Mouse (Mus musculus) liver, embryonic 13.5 days (tissue): ENCODE results near the gene Tbx5. TPM values are rescaled to one million over a fixed set of nuclear protein-coding genes. Genes with fewer than 3 reads are reported as not detected.

ENCODE experiments used
- ATAC-seq: fragments of 200-750 bp; cut with Nextera tagmentation; 2 replicates; pipeline ENCODE4 v1.8.0; 2017; ENCODE audit warnings: low read depth, mild to moderate bottlenecking, moderate number of reproducible peaks, moderate library complexity
- DNase-seq: peaks from one replicate; pipeline ENCODE4 v3.0.0; 2022
- H3K27ac ChIP-seq: fragments of 300-500 bp; sonication (generic); 2 replicates; pipeline ENCODE4 v1.5.1; 2015; ENCODE audit warnings: moderate library complexity, mild to moderate bottlenecking, inconsistent platforms
- H3K27me3 ChIP-seq: fragments of 300-500 bp; sonication (generic); 2 replicates; pipeline ENCODE4 v1.6.1; 2015; ENCODE audit warnings: mild to moderate bottlenecking, inconsistent platforms
- H3K36me3 ChIP-seq: fragments of 300-500 bp; sonication (generic); 2 replicates; pipeline ENCODE4 v1.6.1; 2015; ENCODE audit warnings: mild to moderate bottlenecking, inconsistent platforms
- H3K4me1 ChIP-seq: fragments of 300-500 bp; sonication (generic); replicated peaks from 2 replicates; pipeline ENCODE4 v1.6.1; 2015; ENCODE audit warnings: inconsistent platforms
- H3K4me2 ChIP-seq: fragments of 300-500 bp; sonication (generic); 2 replicates; pipeline ENCODE4 v1.6.1; 2015; ENCODE audit warnings: inconsistent platforms, mild to moderate bottlenecking, moderate library complexity
- H3K4me3 ChIP-seq: fragments of 300-500 bp; sonication (generic); replicated peaks from 2 replicates; pipeline ENCODE4 v1.5.1; 2015; ENCODE audit warnings: mild to moderate bottlenecking, inconsistent platforms
- H3K9ac ChIP-seq: fragments of 300-500 bp; sonication (generic); 2 replicates; pipeline ENCODE4 v1.6.1; 2015; ENCODE audit warnings: mild to moderate bottlenecking, inconsistent platforms
- H3K9me3 ChIP-seq: fragments of 300-500 bp; sonication (generic); replicated peaks from 2 replicates; pipeline ENCODE4 v1.6.1; 2016; ENCODE audit warnings: inconsistent platforms
- WGBS: fragments of 180-500 bp; shearing (Covaris S2); methylation state at CpG from one replicate; pipeline ENCODE4 v1.1.7; 2015; ENCODE audit not compliant: insufficient replicate concordance; 5-methylcytosine and 5-hydroxymethylcytosine counted together
- polyA plus RNA-seq: library from polyadenylated mRNA; unstranded; fragments of >200 nt; fragmentation: Nextera tagmentation; extraction: Ambion mirVana; gene quantifications from 2 replicates; pipeline ENCODE4 v1.2.1, GENCODE M21; 2015

The Tbx5 gene
- polyA plus RNA-seq, 1 experiment from 2014 or later, result 0.20 TPM

GRCm38 (mm10) chr5:119836618-119837305 is 4.3 kb downstream of the Tbx5 start:
- Histone ChIP-seq H3K27ac (no peak overlapping the region), H3K4me2 (no peak overlapping the region), H3K27me3 (peaks cover 99% of the 10 kb centered on the region), H3K36me3 (no peaks in the 10 kb centered on the region), H3K9ac (no peak overlapping the region), H3K9me3 (no peaks in the 10 kb centered on the region), H3K4me3 (no peak overlapping the region), H3K4me1 (peaks cover 3% of the 10 kb centered on the region; the same call in 1 of the 2 replicates)
- ATAC-seq (no peak), DNase-seq (no peak)
- WGBS, result 2% methylated on average over 28 of the region's 28 CpGs

DNA sequence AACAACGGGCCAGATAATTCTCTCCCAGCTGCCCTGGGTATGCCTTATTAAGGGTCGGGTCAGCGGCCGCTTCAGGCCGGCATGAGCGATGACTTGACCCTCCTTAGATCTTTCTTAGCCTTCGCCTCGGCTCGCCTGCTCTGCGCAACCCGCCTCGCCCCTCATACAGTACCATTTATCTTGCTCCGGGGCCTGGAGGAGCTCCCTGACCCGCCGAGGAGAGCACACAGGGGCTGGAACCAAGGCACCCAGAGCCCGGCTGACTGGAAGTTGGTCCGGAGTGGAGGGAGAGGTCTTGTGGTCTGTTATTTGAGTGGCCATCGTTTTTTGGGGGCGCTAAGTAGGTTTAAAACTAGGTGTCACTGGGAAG is 4.8 kb downstream of the Tbx5 start:
- H3K4me1 ChIP-seq, result peaks cover 3% of the 10 kb centered on the region; the same call in 1 of the 2 replicates
- DNase-seq, result no peak

GRCm38 (mm10) chr5:119837861-119838260 is 5.4 kb downstream of the Tbx5 start:
- DNase-seq, result no peak
- Histone ChIP-seq H3K4me3 (no peak overlapping the region), H3K4me2 (no peak overlapping the region), H3K36me3 (no peaks in the 10 kb centered on the region), H3K9me3 (no peaks in the 10 kb centered on the region), H3K27ac (no peak overlapping the region), H3K4me1 (peaks cover 3% of the 10 kb centered on the region; the same call in 1 of the 2 replicates), H3K9ac (no peak overlapping the region), H3K27me3 (peaks cover 99% of the 10 kb centered on the region)
- ATAC-seq, result no peak
- 15% methylated on average over 3 of the region's 3 CpGs for WGBS

More for the DNA sequence above, 4.8 kb downstream of the Tbx5 start:
- WGBS, result 2% methylated on average over 19 of the region's 19 CpGs
- Histone ChIP-seq H3K4me2 (no peak overlapping the region), H3K27ac (no peak overlapping the region), H3K4me3 (no peak overlapping the region), H3K9ac (no peak overlapping the region), H3K9me3 (no peaks in the 10 kb centered on the region), H3K36me3 (no peaks in the 10 kb centered on the region), H3K27me3 (peaks cover 99% of the 10 kb centered on the region)
- no peak for ATAC-seq

DNA sequence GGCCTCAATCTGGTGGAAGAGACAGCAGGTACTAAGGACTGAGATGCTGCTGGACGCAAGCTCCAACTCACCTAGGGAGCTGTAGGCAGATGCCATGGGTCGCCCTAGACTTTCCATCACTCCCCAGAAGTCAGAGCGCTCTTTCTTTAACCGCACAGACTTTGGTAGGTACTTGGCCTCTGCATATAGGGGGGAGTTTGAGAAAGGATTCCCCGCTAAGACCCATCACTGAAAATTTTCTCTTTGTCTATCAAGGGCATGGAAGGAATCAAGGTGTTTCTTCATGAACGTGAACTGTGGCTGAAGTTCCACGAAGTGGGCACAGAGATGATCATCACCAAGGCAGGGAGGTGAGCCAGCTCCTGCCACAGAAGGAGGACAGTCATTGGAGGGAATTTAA is 6.0 kb downstream of the Tbx5 start:
- Histone ChIP-seq H3K4me1 (peaks cover 3% of the 10 kb centered on the region; the same call in 1 of the 2 replicates), H3K27ac (no peak overlapping the region)
- no peak for ATAC-seq

DNA sequence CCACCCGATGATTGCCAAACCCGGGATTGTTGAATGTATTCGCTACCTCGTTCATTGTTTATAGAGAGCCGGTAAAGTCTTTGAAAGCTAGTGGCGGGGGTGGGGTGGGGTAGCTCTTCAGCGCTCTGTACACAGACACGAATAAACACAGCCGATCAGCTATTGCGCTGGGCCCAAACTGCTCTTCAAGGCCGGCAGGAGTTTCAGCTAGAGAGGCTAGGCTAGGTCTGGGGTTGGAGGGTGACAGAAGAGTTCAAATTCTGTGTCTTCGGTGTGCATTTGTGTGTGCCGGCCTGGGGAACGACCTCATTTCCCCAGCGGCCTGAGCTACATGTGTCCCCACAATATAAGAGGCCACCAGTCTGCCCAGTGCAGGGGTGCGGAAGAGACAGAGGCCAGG is 6.7 kb downstream of the Tbx5 start:
- H3K36me3 ChIP-seq, result no peaks in the 10 kb centered on the region
- no peak overlapping the region for H3K9ac ChIP-seq
- no peak overlapping the region for H3K4me3 ChIP-seq
- no peak for ATAC-seq
- WGBS, result 3% methylated on average over 16 of the region's 16 CpGs
- peaks cover 99% of the 10 kb centered on the region for H3K27me3 ChIP-seq
- no peak overlapping the region for H3K4me2 ChIP-seq
- DNase-seq, result no peak
- H3K4me1 ChIP-seq, result peaks cover 3% of the 10 kb centered on the region; the same call in 1 of the 2 replicates
- H3K27ac ChIP-seq, result no peak overlapping the region
- no peaks in the 10 kb centered on the region for H3K9me3 ChIP-seq

More for the DNA sequence above, 6.0 kb downstream of the Tbx5 start:
- no peaks in the 10 kb centered on the region for H3K36me3 ChIP-seq
- H3K4me2 ChIP-seq, result no peak overlapping the region
- no peak overlapping the region for H3K4me3 ChIP-seq
- WGBS, result 12% methylated on average over 7 of the region's 7 CpGs
- H3K27me3 ChIP-seq, result peaks cover 99% of the 10 kb centered on the region
- H3K9me3 ChIP-seq, result no peaks in the 10 kb centered on the region
- H3K9ac ChIP-seq, result no peak overlapping the region
- no peak for DNase-seq

GRCm38 (mm10) chr5:119839616-119840368 is 7.3 kb downstream of the Tbx5 start:
- 2% methylated on average over 34 of the region's 34 CpGs for WGBS
- no peak overlapping the region for H3K4me3 ChIP-seq
- peaks cover 3% of the 10 kb centered on the region; the same call in 1 of the 2 replicates for H3K4me1 ChIP-seq
- no peak overlapping the region for H3K27ac ChIP-seq
- peaks cover 100% of the 10 kb centered on the region for H3K27me3 ChIP-seq
- no peak overlapping the region for H3K4me2 ChIP-seq
- no peak for DNase-seq
- no peak overlapping the region for H3K9ac ChIP-seq
- no peaks in the 10 kb centered on the region for H3K9me3 ChIP-seq
- H3K36me3 ChIP-seq, result no peaks in the 10 kb centered on the region
- no peak for ATAC-seq

- H3K4me1 ChIP-seq, result peaks cover 3% of the 10 kb centered on the region; the same call in 1 of the 2 replicates
- H3K9me3 ChIP-seq, result no peaks in the 10 kb centered on the region
- H3K4me2 ChIP-seq, result no peak overlapping the region
- H3K27me3 ChIP-seq, result peaks cover 100% of the 10 kb centered on the region
- ATAC-seq (no peak), DNase-seq (no peak)
- under 1% methylated on average over 7 of the region's 7 CpGs for WGBS
- H3K36me3 ChIP-seq, result no peaks in the 10 kb centered on the region
- no peak overlapping the region for H3K4me3 ChIP-seq
- H3K9ac ChIP-seq, result no peak overlapping the region
- no peak overlapping the region for H3K27ac ChIP-seq
Observed at GRCm38 (mm10) chr5:119840404-119840803, 7.9 kb downstream of the Tbx5 start.

GRCm38 (mm10) chr5:119841634-119842420 is 9.4 kb downstream of the Tbx5 start:
- Histone ChIP-seq H3K4me3 (no peak overlapping the region), H3K9ac (no peak overlapping the region), H3K4me1 (peaks cover 3% of the 10 kb centered on the region; the same call in 1 of the 2 replicates), H3K36me3 (no peaks in the 10 kb centered on the region), H3K27me3 (peaks cover 100% of the 10 kb centered on the region), H3K4me2 (no peak overlapping the region), H3K9me3 (no peaks in the 10 kb centered on the region), H3K27ac (no peak overlapping the region)
- ATAC-seq (no peak), DNase-seq (no peak)
- 6% methylated on average over 26 of the region's 26 CpGs for WGBS

DNA sequence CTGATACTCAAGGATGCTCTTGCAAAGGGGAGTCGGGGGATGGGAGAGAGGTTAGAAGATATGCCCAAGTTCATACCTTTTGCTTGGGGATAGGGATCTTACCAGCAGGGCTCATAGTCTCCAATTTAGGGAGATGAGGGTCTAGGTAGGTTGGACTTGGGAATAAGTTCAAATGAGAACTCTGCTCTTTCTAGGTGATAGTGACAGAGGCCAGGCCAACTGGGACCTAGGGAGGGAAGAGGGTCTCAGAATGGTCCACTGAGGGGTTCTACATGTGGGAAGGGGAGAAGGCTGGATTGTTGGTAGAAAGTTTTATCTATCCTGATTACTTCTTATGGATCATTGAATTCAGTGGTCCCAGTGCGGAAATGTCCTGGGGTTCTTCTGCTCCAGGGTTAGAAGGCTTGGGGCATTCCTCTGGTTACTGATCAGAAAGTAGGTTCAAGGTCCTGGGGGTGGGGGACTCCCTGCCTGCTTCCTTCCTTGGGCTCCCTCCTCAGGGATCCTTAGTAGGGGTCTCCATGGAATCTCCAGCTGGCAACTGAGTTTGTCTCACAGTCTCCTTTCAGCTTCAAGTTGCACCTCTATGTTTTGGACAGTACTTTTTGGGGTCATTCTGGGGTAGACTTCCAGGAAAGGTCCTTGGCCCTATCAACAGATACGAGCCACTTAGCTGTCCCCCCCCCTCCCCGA is 10.4 kb downstream of the Tbx5 start:
- ATAC-seq, result no peak
- 11% methylated on average over 4 of the region's 4 CpGs for WGBS
- H3K4me1 ChIP-seq, result peaks cover 3% of the 10 kb centered on the region; the same call in 1 of the 2 replicates
- no peak overlapping the region for H3K4me3 ChIP-seq
- H3K9ac ChIP-seq, result no peak overlapping the region
- no peaks in the 10 kb centered on the region for H3K36me3 ChIP-seq
- no peaks in the 10 kb centered on the region for H3K9me3 ChIP-seq
- no peak overlapping the region for H3K27ac ChIP-seq
- DNase-seq, result no peak
- peaks cover 98% of the 10 kb centered on the region for H3K27me3 ChIP-seq
- H3K4me2 ChIP-seq, result no peak overlapping the region

- DNase-seq, result no peak
- no peaks in the 10 kb centered on the region for H3K9me3 ChIP-seq
- H3K27ac ChIP-seq, result no peak overlapping the region
- H3K4me3 ChIP-seq, result no peak overlapping the region
- H3K36me3 ChIP-seq, result no peaks in the 10 kb centered on the region
- no peak overlapping the region for H3K4me2 ChIP-seq
- 4% methylated on average over 8 of the region's 8 CpGs for WGBS
- H3K9ac ChIP-seq, result no peak overlapping the region
- peaks cover 93% of the 10 kb centered on the region for H3K27me3 ChIP-seq
- peaks cover 3% of the 10 kb centered on the region; the same call in 1 of the 2 replicates for H3K4me1 ChIP-seq
- ATAC-seq, result no peak
Observed at GRCm38 (mm10) chr5:119843394-119843777, 10.9 kb downstream of the Tbx5 start.

DNA sequence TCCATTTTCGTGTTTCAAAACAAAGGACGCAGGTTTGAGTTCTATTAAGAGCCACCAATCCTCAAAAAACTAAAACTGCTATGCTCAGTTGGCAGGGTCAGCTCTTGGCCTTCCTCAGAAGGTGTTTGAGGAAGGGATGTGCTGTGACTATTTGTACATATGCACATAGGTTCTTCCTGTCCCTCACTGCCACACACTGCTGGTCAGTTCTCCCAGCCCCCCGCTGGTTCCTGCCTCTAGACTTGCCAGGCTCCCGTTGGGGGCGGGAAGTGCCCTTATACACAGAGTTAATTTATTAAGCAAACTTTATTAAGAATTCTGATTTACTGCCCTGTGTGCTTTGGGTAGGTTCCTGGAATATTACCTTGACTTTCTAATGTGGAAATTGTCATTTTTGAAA is 11.9 kb downstream of the Tbx5 start:
- WGBS, result 4% methylated on average over 5 of the region's 5 CpGs

More for the DNA sequence above, 11.9 kb downstream of the Tbx5 start:
- no peak overlapping the region for H3K27ac ChIP-seq
- H3K4me2 ChIP-seq, result no peak overlapping the region
- H3K4me1 ChIP-seq, result peaks cover 3% of the 10 kb centered on the region; the same call in 1 of the 2 replicates
- peaks cover 83% of the 10 kb centered on the region for H3K27me3 ChIP-seq
- H3K9me3 ChIP-seq, result no peaks in the 10 kb centered on the region
- no peak for DNase-seq
- H3K9ac ChIP-seq, result no peak overlapping the region
- ATAC-seq, result no peak
- no peak overlapping the region for H3K4me3 ChIP-seq
- H3K36me3 ChIP-seq, result no peaks in the 10 kb centered on the region
